Mouse (Mus musculus): Measurements from ENCODE around the gene Gm8439.

DNA sequence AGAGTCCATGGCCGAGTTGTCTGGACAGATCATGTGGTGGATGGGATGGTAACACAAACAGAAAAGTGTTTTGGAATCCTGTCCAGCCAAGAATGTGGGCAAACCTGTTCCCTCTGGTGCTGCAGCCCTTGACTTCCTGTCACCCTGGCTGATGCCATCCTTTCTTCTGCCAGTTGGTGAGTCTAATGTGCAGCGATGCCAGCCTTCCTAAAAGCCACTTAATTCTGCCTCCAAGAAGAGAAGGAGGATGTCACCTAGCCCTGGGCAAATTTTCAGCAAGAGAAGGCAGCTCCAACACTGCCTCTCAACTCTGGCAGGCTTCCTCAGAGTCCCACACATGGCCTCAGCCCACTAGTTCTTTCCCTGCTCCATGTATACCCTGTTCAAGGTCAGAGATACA, 46.8 kb downstream of the Gm8439 start:
- TF ChIP-seq GATA1 (IDR thresholded peaks at IDR 0.05; ENCODE audit: borderline replicate concordance, low read length): no peak
- no peak for TF ChIP-seq FLI1 (IDR thresholded peaks at IDR 0.05; ENCODE audit: low read length)
